Mouse (Mus musculus) urinary bladder, postnatal 25 days (tissue): ENCODE results near the gene Slc26a10.
A peak's percentile ranks its signal among the peaks of the same experiment; 100 is the strongest.

Experiments
- DNase-seq: peaks from one replicate; pipeline ENCODE4 v3.0.0; 2022; ENCODE audit warnings: low spot score

Slc26a10 gene

DNA sequence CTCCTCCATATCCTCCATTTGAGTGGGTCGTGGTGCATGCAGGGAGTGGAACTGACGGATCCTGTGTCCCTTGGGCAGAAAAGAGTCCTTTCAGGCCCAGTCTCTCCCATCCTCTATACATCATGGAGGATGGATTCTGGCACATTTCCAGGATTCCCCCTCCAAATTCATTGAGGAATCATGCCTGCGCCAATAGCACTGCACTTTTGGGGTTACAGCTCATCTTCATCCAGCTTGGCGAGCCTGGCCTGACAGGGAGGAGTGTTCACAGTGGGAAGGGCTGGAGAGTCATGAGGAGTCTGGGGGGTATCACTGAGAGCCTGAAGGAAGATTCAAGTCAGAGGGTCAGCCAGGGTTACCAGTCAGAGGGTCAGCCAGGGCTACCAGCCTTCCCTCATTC is 2.2 kb upstream of the Slc26a10 start:
- no peak for DNase-seq

- no peak for DNase-seq
These were observed 1.1 kb upstream of the Slc26a10 start for GRCm38 (mm10) chr10:127181566-127181965.

DNA sequence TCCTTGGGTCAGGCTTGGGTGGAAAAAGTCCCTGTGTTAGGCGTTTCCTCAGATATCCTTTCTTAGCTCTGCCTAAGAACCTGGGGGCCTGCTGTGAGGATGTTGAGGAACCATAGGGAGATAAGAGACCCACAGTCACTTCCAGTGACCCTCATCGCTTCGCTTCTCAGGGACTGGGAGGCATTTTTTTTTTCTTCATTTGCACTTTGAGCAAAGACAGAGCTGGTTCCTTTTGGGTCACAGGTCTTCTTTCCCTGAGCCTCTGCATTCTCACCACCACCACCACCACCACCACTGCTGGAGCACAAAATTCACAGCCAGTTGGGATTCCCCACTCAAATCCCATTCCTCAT is 226 bp upstream of the Slc26a10 start:
- DNase-seq, result no peak

- DNase-seq, result no peak
These were observed 2.0 kb downstream of the Slc26a10 start for GRCm38 (mm10) chr10:127178286-127179027.

DNA sequence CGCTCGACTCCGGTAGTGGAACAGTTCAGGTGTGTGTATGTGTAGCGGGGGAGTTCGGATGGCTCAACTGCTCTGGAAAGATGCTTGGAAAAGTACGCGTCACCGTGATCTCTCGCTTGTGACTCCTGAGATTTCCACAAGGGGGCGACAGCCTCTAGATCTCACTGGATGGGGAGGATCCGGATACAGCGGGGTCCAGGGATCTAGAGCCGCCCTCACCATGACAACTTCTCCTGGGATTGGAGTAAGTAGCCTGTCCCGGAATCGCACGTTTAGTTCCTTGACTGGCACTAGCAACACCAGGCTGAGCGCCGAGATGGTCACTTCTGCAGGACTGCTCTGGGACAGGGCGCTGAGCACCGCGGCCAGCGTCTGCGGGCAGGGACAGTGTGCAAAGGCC is 2.7 kb downstream of the Slc26a10 start:
- DNase-seq, result peak; percentile 70

DNA sequence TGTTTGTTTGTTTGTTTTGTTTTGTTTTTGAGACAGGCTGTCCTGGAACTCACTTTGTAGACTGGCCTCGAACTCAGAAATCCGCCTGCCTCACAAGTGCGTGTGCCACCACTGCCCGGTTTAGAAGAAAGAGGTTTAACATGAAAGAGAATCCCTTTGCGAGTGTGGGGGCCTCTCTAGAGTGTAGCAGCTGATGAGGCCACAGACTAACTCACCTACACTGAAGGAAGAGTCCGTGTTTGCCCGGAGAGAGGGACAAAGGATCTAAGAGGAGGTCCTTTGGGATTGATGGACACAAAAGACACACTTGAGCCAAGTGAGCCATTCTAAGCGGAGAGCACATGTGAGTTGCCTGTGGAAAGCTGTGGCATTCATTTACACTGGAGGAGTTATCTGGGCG is 3.2 kb downstream of the Slc26a10 start:
- DNase-seq, result no peak

DNA sequence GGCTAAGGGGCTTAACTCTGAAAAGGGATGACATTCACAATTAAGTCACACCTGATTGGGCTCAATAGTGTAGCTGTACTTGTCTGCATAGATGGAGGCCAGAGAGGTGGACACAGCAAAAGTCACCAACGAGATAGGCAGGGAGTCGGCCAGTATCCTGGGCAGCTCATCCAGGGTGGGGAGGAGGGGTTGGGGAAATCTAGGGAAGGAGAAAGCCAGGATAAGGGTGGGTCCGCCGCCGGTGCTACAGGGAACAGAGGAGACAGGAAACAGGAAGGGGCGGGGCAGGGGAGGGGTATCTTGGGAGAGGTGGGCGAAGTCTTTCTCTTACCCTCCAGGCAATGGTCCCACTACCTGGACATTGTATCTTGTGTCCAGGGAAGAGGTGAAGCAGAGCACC is 3.7 kb downstream of the Slc26a10 start:
- DNase-seq, result no peak

GRCm38 (mm10) chr10:127176228-127176627 is 4.2 kb downstream of the Slc26a10 start:
- DNase-seq, result no peak

DNA sequence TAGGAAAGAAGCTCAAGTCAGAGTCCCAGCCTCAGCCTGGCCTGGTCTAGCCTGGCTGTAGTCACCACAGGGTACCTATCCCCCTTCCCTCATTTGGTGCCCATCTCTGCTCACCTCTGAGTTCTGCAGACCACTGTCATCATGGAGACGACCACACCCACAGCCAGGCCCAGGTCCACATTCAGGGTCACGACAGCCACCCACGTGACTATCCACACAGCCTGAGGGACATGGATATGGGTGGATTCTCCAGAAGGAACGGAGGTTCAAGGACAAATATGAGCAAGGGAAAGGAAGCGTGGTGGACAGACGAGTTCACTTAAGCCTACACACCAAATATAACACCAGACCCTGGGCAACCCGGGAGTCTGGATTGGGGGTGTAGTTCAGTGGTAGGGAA is 6.3 kb downstream of the Slc26a10 start:
- DNase-seq, result no peak

DNA sequence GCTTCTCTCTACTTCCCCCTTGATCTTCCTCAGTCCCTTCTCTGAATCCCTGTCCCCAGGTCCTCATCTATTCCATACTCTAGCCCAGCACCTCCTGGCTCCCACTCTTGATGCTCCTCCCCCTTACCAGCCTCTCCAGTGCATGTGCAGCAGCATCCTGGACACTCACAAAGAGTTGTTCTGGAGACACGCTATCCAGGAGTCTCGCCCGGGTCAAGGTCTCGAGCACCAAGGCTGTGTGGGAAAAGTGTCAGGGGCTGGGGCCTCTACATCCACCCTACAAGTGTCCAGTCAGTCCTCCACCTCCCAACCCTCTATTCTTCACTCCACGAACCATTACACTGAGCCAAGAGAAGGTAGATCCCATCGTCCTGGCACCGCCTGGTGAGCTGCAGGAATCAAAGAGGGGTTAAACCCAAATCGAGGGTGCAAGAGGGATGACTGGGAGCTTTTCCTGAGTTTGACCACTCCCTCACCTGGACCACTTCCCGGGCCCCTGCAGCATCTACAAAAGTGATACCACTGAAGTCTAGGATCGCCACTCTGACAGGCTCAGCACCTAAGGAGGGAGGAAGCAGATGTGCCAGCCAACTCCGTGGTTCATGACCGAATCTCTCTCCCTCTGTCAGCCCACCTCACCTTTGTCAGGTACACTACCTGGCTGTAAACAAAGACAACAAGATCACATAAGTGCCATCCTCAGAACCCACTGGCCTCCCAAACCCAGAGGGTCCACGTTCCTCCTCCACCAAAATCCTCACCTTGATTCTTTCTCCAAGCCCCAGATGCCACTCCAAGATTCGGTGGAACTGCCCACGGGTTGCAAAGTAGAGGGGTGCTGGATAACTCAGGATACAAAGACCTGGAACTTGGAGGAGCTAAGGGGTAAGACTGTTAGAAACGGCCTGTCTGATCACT is 7.0 kb downstream of the Slc26a10 start:
- no peak for DNase-seq

DNA sequence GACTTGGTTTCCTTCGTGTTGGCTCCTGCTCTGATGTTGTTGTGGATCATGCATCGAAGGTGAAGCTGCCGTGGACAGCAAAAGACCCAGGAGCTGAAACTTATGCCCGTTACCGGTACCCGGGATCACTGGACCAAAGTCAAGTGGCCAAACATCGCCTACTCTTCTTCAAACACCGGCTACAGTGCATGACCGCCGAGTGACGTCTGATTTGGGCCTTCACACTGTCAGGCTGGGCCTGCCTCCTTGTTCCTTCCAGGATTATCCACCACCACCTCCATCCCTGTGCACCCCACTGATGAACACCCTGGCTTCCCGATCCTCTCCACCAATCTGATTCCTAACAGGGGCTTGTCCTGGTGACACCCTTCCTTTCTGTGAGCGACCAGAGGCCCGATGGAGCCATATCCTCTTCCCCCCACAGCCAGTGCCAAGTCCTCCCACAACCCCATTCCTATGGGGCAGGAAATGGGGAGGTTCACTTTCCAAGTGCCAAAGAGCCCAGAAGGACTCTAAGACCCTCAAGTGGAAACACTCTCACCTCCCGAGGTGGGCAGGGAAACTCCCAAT is 8.7 kb downstream of the Slc26a10 start:
- no peak for DNase-seq

DNA sequence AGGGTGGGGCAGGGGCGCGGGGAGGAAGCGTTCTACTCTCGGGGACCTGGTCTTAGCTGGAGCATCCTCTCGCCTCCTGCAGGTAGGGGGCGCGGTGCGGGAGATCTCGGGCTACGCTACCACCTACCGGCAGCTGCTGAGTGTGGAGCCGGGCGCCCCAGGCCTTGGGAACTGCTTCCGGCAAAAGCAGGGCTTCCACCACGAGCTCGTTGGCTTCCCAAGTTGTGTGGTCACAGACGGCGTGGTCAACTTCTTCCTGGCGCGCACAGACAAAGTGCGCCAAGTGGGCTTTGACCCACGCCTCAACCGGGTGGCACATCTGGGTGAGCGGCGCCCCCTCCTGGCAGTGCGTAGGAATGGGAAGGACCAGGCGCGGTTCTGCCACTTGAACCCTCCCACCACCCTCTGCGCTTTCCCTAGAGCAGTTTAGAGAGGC is 9.6 kb downstream of the Slc26a10 start:
- DNase-seq, result peak; percentile 70

GRCm38 (mm10) chr10:127170002-127170401 is 10.4 kb downstream of the Slc26a10 start:
- no peak for DNase-seq

DNA sequence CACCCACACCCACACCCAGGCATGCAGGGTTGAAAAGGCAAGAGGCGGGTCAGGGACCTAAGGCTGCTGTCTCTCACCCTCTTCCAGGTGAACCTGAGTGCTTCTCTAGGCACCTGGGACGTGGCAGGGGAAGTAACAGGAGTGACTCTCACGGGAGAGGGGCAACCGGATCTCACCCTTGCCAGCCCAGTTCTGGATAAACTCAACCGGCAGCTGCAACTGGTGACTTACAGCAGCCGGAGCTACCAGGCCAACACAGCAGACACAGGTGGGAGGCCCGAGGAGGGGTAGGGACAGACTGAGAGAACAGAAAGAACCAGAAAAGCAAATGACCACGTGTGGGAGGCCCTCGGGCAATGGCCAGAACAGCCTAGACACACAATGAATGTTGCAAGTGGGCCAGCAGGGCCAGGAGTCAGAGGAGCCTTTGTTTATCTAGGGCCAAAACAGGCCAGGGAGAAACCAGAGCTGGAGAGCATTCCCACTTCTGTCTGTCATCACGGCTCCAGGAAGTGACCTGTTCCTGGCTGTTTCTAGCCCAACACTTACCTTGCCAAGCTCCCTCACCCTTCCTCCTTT is 12.7 kb downstream of the Slc26a10 start:
- no peak for DNase-seq

DNA sequence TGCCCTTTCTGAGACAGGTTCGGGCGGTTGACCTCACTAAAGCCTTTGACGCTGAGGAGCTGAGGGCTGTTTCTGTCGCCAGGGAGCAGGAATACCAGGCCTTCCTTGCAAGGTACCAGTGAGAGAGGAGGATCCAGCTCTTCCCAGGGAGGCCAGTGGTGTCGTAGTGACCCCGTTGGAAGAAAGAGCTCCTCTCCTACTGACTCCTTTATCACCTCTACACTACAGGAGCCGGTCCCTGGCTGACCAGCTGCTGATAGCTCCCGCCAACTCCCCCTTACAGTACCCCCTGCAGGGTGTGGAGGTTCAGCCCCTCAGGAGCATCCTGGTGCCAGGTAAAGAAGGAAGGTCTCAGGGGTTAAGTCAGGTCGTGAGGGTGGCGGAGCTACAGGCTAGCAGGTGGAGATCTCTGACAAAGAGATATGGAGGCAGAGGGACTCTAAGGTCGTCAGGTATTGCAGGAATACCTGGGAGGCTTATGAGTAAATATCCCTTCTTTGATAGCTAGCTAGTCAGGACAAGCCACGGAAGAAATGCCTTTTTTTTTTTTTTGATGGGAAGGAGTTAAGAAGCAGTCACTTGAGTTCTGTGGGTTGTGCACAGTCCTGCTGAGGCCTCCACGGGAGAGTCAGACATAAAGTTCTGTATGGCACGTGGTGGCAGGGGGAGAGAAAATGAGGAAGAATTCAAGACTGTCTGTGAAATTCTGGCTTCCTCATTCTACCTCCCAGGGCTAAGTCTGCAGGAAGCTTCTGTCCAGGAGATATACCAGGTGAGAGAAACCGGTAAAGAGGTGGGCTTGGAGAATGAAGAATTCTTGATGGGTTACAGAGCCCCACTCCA is 13.5 kb downstream of the Slc26a10 start:
- no peak for DNase-seq

- DNase-seq, result no peak
These were observed 14.1 kb downstream of the Slc26a10 start for GRCm38 (mm10) chr10:127166404-127166715.

- peak; percentile 36 for DNase-seq
These were observed 14.6 kb downstream of the Slc26a10 start for GRCm38 (mm10) chr10:127165654-127166403.

GRCm38 (mm10) chr10:127165354-127165653 is 15.1 kb downstream of the Slc26a10 start:
- peak; percentile 42 for DNase-seq

DNA sequence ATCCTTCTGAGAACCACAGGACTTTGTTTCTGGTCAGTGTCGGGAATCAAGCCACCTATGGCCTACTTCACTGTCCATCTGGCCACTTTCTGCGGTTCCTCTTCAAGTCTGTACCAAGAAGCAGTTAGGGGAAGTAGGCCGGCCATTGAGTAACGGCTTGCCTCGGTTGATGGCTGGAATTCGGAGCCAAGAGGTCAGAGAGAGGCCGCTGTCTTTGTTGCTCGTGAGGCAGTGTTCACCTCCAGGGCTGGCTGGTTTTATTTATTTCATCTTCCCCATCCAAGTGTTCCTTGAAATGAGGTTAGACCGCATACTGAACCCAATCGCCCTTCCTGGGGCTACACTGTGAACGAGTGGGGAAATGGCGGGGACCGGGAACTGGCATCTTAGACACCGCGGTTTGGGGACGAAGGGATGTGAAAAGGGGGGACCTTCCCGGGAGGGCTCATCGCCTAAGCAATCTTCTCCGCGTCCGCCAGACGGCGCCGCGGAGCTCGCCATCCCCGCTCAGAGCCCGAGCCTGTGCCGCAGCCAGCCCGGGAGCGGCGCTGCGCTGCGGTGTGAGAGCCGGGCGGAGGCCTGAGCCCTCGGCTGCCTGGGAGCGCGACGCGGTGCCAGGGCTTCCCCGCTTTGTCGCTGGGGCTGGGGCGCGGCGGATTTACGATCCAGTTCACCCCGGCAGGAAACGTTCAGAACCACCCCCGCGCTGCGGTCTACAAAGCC is 15.7 kb downstream of the Slc26a10 start, which contains the start of gene B4galnt1:
Gene B4galnt1, plus strand, starts transcription at position 595 of the 723 bp plus-strand sequence.
- DNase-seq, result peak; percentile 72

GRCm38 (mm10) chr10:127164190-127164589 is 16.3 kb downstream of the Slc26a10 start:
- no peak for DNase-seq
